Mouse (Mus musculus) ES-E14 (cell line): Measurements from ENCODE around the gene Capzb.

ENCODE experiments used
- CHD2 ChIP-seq: IDR thresholded peaks from 2 replicates; pipeline ENCODE4 v1.6.1; 2014; ENCODE audit warnings: mild to moderate bottlenecking, low read depth, low read length, inconsistent platforms
- HCFC1 ChIP-seq: IDR thresholded peaks from 2 replicates; pipeline ENCODE4 v1.6.1; 2012; ENCODE audit warnings: low read length, inconsistent platforms, borderline replicate concordance; ENCODE audit not compliant: insufficient read depth
- MAFK ChIP-seq: IDR thresholded peaks from 2 replicates; pipeline ENCODE4 v1.6.1; 2014; ENCODE audit warnings: mild to moderate bottlenecking, low read depth, low read length, inconsistent platforms; ENCODE audit not compliant: insufficient read depth

DNA sequence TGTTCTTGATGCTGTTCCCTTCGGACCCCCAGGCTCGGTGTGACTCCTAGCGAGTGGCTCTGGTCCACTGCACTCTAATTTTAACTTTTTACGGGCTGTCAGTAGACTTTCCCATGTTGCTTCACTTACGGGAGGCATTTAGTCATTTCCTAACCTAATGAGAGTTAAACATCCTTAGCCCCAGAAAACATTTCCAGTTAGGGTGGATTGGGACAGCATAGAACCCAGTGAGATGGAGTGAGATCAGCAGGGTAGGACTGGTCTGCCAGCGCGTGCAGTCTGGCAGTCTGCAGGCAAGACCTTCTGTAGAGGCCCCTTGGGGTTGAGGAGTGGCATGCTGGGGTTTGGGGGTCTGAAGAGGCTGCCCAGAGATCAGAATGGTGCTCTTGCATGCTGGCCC, 42.9 kb downstream of the Capzb start:
- TF ChIP-seq MAFK (no peak), HCFC1 (no peak), CHD2 (no peak)
